Mouse (Mus musculus) common myeloid progenitor, adult 5-6 weeks (primary cell): ENCODE measurements around the gene Kbtbd3. TPM values are rescaled to one million over a fixed set of nuclear protein-coding genes. Genes with fewer than 3 reads are reported as not detected.

Source experiments
- ATAC-seq: replicated peaks from 2 replicates; pipeline ENCODE4 v1.8.0; 2016; ENCODE audit warnings: low read depth, mild to moderate bottlenecking, moderate TSS enrichment, inconsistent platforms; ENCODE audit not compliant: poor library complexity, severe bottlenecking
- total RNA-seq: library from RNA; stranded (forward); fragments of 200-1000, 187-1606 nt; gene quantifications from 2 replicates; pipeline ENCODE4 v1.2.3, GENCODE M21; 2017

Gene Kbtbd3
- 4.5 and 6.3 TPM in 2 replicates for total RNA-seq

- peak; percentile 80 for ATAC-seq
Measured at GRCm38 (mm10) chr9:4309351-4310085, at the start of gene Kbtbd3, which contains the start of gene Aasdhppt. TSS of gene Kbtbd3 (plus strand) at chr9:4309833. TSS of gene Aasdhppt (minus strand) at chr9:4309471.

GRCm38 (mm10) chr9:4259841-4260745 is 49.5 kb upstream of the Kbtbd3 start:
- no peak for ATAC-seq

GRCm38 (mm10) chr9:4260746-4261090 is 48.9 kb upstream of the Kbtbd3 start:
- ATAC-seq, result no peak

- ATAC-seq, result no peak
Measured at GRCm38 (mm10) chr9:4266881-4267280, 42.8 kb upstream of the Kbtbd3 start.

- no peak for ATAC-seq
Measured at GRCm38 (mm10) chr9:4283850-4284249, 25.8 kb upstream of the Kbtbd3 start.

GRCm38 (mm10) chr9:4300466-4300865 is 9.2 kb upstream of the Kbtbd3 start:
- ATAC-seq, result no peak

- ATAC-seq, result no peak
Measured at GRCm38 (mm10) chr9:4304867-4305266, 4.8 kb upstream of the Kbtbd3 start.

GRCm38 (mm10) chr9:4308628-4309350 is 844 bp upstream of the Kbtbd3 start:
- peak; percentile 51 for ATAC-seq

- ATAC-seq, result peak; percentile 9; the same call in 1 of the 2 replicates
Measured at GRCm38 (mm10) chr9:4310706-4311105, 1.1 kb downstream of the Kbtbd3 start.

- ATAC-seq, result no peak
Measured at GRCm38 (mm10) chr9:4311162-4311561, 1.5 kb downstream of the Kbtbd3 start.

GRCm38 (mm10) chr9:4313946-4314345 is 4.3 kb downstream of the Kbtbd3 start:
- ATAC-seq, result no peak

GRCm38 (mm10) chr9:4315746-4316145 is 6.1 kb downstream of the Kbtbd3 start:
- no peak for ATAC-seq

- peak; percentile 56 for ATAC-seq
Measured at GRCm38 (mm10) chr9:4318939-4319721, 9.5 kb downstream of the Kbtbd3 start.

GRCm38 (mm10) chr9:4353163-4353562 is 43.5 kb downstream of the Kbtbd3 start:
- no peak for ATAC-seq

- peak; percentile 98 for ATAC-seq
Measured at GRCm38 (mm10) chr9:4375828-4376639, 66.4 kb downstream of the Kbtbd3 start, which contains the start of gene Msantd4. TSS of gene Msantd4 (plus strand) at chr9:4376562.

GRCm38 (mm10) chr9:4376640-4377120 is 67.0 kb downstream of the Kbtbd3 start:
- ATAC-seq, result peak; percentile 7
